Mouse (Mus musculus) myocyte (in vitro differentiated cells): Measurements from ENCODE around the gene Hoxb7. TPM values are rescaled to one million over a fixed set of nuclear protein-coding genes. Genes with fewer than 3 reads are reported as not detected.

Experiments
- H3K27me3 ChIP-seq: one replicate; pipeline ENCODE4 v1.6.1; 2011; ENCODE audit not compliant: control insufficient read depth, insufficient read depth, insufficient read length
- H3K36me3 ChIP-seq: one replicate; pipeline ENCODE4 v1.6.1; 2011; ENCODE audit not compliant: control insufficient read depth, insufficient read depth
- H3K4me2 ChIP-seq: one replicate; pipeline ENCODE4 v1.6.1; 2011; ENCODE audit warnings: low read depth, control low read depth
- H3K4me3 ChIP-seq: one replicate; pipeline ENCODE4 v1.5.1; 2011; ENCODE audit warnings: mild to moderate bottlenecking, control low read depth, moderate library complexity
- H3K79me2 ChIP-seq: one replicate; pipeline ENCODE4 v1.6.1; 2011; ENCODE audit not compliant: control insufficient read depth, insufficient read depth
- H3ac ChIP-seq: one replicate; pipeline ENCODE4 v1.6.1; 2011; ENCODE audit not compliant: control insufficient read depth, insufficient read length
- CEBPB ChIP-seq: IDR thresholded peaks from 2 replicates; pipeline ENCODE4 v1.6.1; 2011; ENCODE audit warnings: mild to moderate bottlenecking, moderate library complexity; ENCODE audit not compliant: poor library complexity, insufficient read depth, severe bottlenecking
- E2F4 ChIP-seq: IDR thresholded peaks from one replicate; pipeline ENCODE4 v1.6.1; 2011; ENCODE audit warnings: mild to moderate bottlenecking, control low read depth, moderate library complexity; ENCODE audit not compliant: insufficient read depth
- MAX ChIP-seq: IDR thresholded peaks from one replicate; pipeline ENCODE4 v1.6.1; 2011; ENCODE audit warnings: low read depth, mild to moderate bottlenecking, control low read depth
- MYOD1 ChIP-seq, 3 experiments: IDR thresholded peaks; one replicate each; pipeline ENCODE4 v1.6.1; 2011; ENCODE audit warnings: control low read depth in 2 of 3, low read depth in 2 of 3, mild to moderate bottlenecking in 2 of 3, moderate library complexity in 1 of 3; ENCODE audit not compliant: insufficient read length in 2 of 3, control insufficient read depth in 1 of 3
- MYOG ChIP-seq, 3 experiments: IDR thresholded peaks; one replicate each; pipeline ENCODE4 v1.6.1; 2011; ENCODE audit warnings: control low read depth in 2 of 3, low read depth in 2 of 3, mild to moderate bottlenecking in 2 of 3; ENCODE audit not compliant: insufficient read length in 2 of 3, control insufficient read depth in 1 of 3, insufficient read depth in 1 of 3
- POLR2A ChIP-seq: IDR thresholded peaks from one replicate; pipeline ENCODE4 v1.6.1; 2011; ENCODE audit warnings: low read depth, mild to moderate bottlenecking, control low read depth, moderate library complexity; ENCODE audit not compliant: insufficient read length
- POLR2AphosphoS2 ChIP-seq: IDR thresholded peaks from one replicate; pipeline ENCODE4 v1.6.1; 2011; ENCODE audit warnings: low read depth, control low read depth; ENCODE audit not compliant: insufficient read length
- REST ChIP-seq: IDR thresholded peaks from one replicate; pipeline ENCODE4 v1.6.1; 2011; ENCODE audit warnings: mild to moderate bottlenecking, control low read depth, moderate library complexity; ENCODE audit not compliant: insufficient read depth, insufficient read length
- SRF ChIP-seq: IDR thresholded peaks from one replicate; pipeline ENCODE4 v1.6.1; 2011; ENCODE audit warnings: low read depth; ENCODE audit not compliant: control insufficient read depth, insufficient read length
- TCF12 ChIP-seq: IDR thresholded peaks from one replicate; pipeline ENCODE4 v1.6.1; 2011; ENCODE audit warnings: mild to moderate bottlenecking, control low read depth; ENCODE audit not compliant: poor library complexity, insufficient read depth, severe bottlenecking
- TCF3 ChIP-seq: IDR thresholded peaks from one replicate; pipeline ENCODE4 v1.6.1; 2011; ENCODE audit warnings: low read depth, control low read depth; ENCODE audit not compliant: insufficient read length
- USF1 ChIP-seq: IDR thresholded peaks from one replicate; pipeline ENCODE4 v1.6.1; 2011; ENCODE audit warnings: low read depth, mild to moderate bottlenecking, control low read depth, moderate library complexity
- polyA plus RNA-seq: library from polyadenylated mRNA; unstranded; fragments of >200 nt; fragmentation: generic; extraction: Trizol; gene quantifications from one replicate; pipeline ENCODE4 v1.2.1, GENCODE M21; 2012; ENCODE audit warnings: missing spikeins

Hoxb7 gene
- polyA plus RNA-seq, 1 experiment, result 0.06 TPM

DNA sequence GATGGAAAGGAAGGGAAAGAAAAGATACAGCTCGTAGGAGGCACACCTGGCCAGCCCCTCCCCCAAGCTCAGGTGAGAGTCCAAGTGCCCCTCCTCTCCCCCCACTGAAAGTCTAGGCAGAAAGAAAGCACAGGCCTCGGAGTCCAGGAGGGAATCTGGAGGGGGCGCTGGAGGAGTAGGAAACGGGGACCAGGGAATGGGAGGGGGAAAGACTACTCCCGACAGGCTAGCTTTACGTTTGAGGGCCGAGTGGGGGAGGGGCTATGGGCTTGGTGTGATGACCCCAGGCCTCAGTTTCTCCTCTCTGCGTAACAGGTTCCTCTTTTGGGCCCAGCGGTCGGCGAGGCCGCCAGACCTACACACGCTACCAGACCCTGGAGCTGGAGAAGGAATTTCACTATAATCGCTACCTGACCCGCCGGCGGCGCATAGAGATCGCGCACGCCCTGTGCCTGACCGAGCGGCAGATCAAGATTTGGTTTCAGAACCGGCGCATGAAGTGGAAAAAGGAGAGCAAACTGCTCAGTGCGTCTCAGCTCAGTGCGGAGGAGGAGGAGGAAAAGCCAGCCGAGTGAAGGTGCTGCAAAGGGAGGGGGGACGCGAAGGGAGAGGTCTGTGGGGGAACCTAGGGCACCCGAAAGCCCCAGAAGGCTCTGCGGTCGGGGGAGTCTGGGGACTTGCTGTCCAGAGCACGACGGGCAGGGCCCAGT, 14.1 kb downstream of the Hoxb7 start:
- Histone ChIP-seq H3K36me3 (no peaks in the 10 kb centered on the region), H3K27me3 (peaks cover 92% of the 10 kb centered on the region), H3K4me2 (no peak overlapping the region), H3K4me3 (no peak overlapping the region), H3ac (no peak overlapping the region), H3K79me2 (no peaks in the 10 kb centered on the region)
- TF ChIP-seq POLR2A, result no peak
- TF ChIP-seq MYOG (IDR thresholded peaks at IDR 0.05; ENCODE audit: control insufficient read depth in 1 of 3, insufficient read depth in 1 of 3, insufficient read length in 2 of 3, low read depth in 2 of 3), result no peak
- no peak for TF ChIP-seq SRF
- TF ChIP-seq USF1, result no peak
- TF ChIP-seq POLR2AphosphoS2, result no peak
- no peak for TF ChIP-seq CEBPB
- TF ChIP-seq TCF3, result no peak
- TF ChIP-seq E2F4, result no peak
- TF ChIP-seq MYOD1 (IDR thresholded peaks at IDR 0.05; ENCODE audit: control insufficient read depth in 1 of 3, insufficient read length in 2 of 3, low read depth in 2 of 3), result no peak
- TF ChIP-seq TCF12, result no peak
- no peak for TF ChIP-seq REST
- no peak for TF ChIP-seq MAX

DNA sequence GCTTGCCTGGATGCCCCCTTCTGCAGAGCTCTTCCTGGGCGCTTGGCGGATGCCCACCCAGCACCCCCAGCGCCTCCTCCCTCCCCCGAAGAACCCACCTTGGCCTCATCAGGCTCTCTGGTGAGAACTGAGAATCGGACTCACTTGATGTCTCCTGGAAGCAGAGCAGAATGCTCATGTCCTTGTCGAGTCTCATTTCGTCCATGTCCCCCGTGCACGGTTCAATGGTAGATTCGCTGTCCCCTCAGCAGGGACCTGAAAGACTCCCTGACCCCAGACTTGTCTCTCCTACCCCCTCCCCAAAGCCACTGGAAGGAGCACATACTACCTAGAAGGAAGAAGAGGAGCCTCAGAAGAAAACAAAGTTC, 14.6 kb downstream of the Hoxb7 start:
- no peak overlapping the region for H3ac ChIP-seq
- H3K27me3 ChIP-seq, result peaks cover 93% of the 10 kb centered on the region
- no peak overlapping the region for H3K4me2 ChIP-seq
- H3K79me2 ChIP-seq, result no peaks in the 10 kb centered on the region
- H3K4me3 ChIP-seq, result no peak overlapping the region
- H3K36me3 ChIP-seq, result no peaks in the 10 kb centered on the region
- TF ChIP-seq POLR2AphosphoS2 (no peak), USF1 (no peak), POLR2A (no peak), CEBPB (no peak), TCF12 (no peak), REST (no peak), MAX (no peak), E2F4 (no peak), MYOD1 (IDR thresholded peaks at IDR 0.05; ENCODE audit: control insufficient read depth in 1 of 3, insufficient read length in 2 of 3, low read depth in 2 of 3) (no peak), TCF3 (no peak), SRF (no peak), MYOG (IDR thresholded peaks at IDR 0.05; ENCODE audit: control insufficient read depth in 1 of 3, insufficient read depth in 1 of 3, insufficient read length in 2 of 3, low read depth in 2 of 3) (no peak)

DNA sequence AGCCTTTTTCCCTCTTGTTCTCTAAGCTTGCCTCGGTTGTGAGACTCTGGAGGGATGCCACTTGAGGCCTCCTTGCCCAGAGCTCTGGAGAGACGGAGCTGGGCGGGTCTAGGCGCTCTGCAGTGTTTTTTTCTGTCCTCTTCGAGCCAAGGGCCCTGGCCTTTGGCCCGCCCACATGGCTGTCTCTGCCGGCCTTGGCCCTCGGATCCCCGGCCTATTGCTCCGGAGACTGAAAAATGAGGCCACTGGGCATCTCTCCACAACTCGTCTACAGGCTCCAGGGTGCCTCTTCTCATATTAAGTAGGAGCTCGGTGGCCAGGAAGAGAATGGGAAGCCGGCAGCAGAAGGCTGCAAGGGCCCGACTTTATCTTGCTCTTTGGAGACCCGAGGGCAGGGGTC, 15.4 kb downstream of the Hoxb7 start:
- no peaks in the 10 kb centered on the region for H3K79me2 ChIP-seq
- no peak overlapping the region for H3K4me2 ChIP-seq
- TF ChIP-seq CEBPB, result no peak
- TF ChIP-seq SRF, result no peak
- TF ChIP-seq TCF12, result no peak
- TF ChIP-seq POLR2AphosphoS2, result no peak
- no peak for TF ChIP-seq MYOG (IDR thresholded peaks at IDR 0.05; ENCODE audit: control insufficient read depth in 1 of 3, insufficient read depth in 1 of 3, insufficient read length in 2 of 3, low read depth in 2 of 3)
- no peak for TF ChIP-seq USF1
- no peak for TF ChIP-seq POLR2A
- no peak for TF ChIP-seq REST
- TF ChIP-seq MYOD1 (IDR thresholded peaks at IDR 0.05; ENCODE audit: control insufficient read depth in 1 of 3, insufficient read length in 2 of 3, low read depth in 2 of 3), result no peak
- TF ChIP-seq E2F4, result no peak
- no peak for TF ChIP-seq TCF3
- TF ChIP-seq MAX, result no peak
- H3K4me3 ChIP-seq, result no peak overlapping the region
- H3ac ChIP-seq, result no peak overlapping the region
- H3K36me3 ChIP-seq, result no peaks in the 10 kb centered on the region
- H3K27me3 ChIP-seq, result peaks cover 94% of the 10 kb centered on the region

DNA sequence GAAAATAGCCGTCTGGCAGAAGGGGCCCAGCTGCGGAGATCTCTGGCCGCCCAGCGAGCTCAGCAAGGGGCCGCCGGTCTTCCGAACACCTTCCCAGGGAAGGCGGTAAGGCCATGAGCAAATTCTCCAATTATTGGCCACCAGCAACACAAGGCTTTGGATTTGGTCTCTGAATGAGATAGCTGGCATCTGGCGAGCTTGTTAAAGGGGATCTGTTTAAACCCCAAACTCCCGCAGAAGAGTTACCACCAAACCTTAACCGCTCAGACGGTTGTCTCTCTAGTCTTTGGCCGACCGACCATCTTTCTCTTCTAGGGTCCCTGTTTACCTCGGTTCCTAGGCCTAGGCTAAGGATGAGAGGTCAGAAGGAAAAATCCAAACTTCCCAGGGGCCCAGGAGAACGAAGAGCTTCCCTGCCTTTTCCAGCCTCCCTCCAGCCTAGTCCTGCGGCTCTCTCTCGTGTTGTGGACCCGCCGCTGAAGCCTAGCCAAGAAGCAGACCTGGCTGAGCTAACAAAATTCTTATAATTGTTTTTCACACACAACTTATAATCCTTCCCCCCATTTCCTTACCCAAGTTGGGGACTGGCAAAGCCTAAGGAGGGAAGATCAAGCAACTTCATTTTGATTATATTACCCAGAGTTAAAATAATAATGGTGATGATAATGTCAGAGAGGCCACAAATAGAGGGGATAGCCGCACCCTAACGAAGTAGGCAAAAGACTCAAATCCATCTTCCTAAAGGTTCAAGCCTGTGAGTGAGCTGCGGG, 16.1 kb downstream of the Hoxb7 start:
- TF ChIP-seq REST, result no peak
- TF ChIP-seq SRF, result no peak
- no peak for TF ChIP-seq MAX
- TF ChIP-seq TCF12, result no peak
- TF ChIP-seq E2F4, result no peak
- no peak for TF ChIP-seq POLR2AphosphoS2
- no peak for TF ChIP-seq TCF3
- TF ChIP-seq MYOD1 (IDR thresholded peaks at IDR 0.05; ENCODE audit: control insufficient read depth in 1 of 3, insufficient read length in 2 of 3, low read depth in 2 of 3), result no peak
- TF ChIP-seq POLR2A, result no peak
- no peak for TF ChIP-seq USF1
- TF ChIP-seq MYOG (IDR thresholded peaks at IDR 0.05; ENCODE audit: control insufficient read depth in 1 of 3, insufficient read depth in 1 of 3, insufficient read length in 2 of 3, low read depth in 2 of 3), result no peak
- TF ChIP-seq CEBPB, result no peak
- no peaks in the 10 kb centered on the region for H3K79me2 ChIP-seq
- no peaks in the 10 kb centered on the region for H3K36me3 ChIP-seq
- peaks cover 89% of the 10 kb centered on the region for H3K27me3 ChIP-seq
- no peak overlapping the region for H3ac ChIP-seq
- no peak overlapping the region for H3K4me3 ChIP-seq
- no peak overlapping the region for H3K4me2 ChIP-seq
